Mouse (Mus musculus): Measurements from ENCODE around the gene RPS10-NUDT3. TPM values are rescaled to one million over a fixed set of nuclear protein-coding genes. Genes with fewer than 3 reads are reported as not detected.

RPS10-NUDT3 gene
- polyA plus RNA-seq, 1 experiment from 2014 or later = not detected

DNA sequence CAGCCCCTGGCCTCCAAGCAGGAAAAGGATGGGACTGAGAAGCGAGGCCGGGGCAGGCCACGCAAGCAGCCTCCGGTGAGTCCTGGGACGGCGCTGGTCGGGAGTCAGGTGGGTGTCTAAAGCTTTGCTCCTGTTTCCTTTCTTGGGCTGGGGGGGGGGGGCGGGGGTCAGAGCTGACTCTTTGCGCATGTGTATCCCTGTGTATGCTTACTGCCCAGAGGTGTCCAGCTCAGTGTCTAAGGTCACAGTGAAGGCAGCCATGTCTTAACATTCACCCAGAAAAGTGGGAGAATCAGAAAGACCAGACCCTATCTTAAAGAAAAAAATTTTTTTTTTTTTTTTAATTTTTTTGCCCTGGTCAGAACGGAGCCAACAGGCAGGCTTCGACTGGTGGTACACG lies 75.4 kb downstream of the RPS10-NUDT3 start:
- H3K9me3 ChIP-seq = no peaks in the 10 kb centered on the region
- no peak for DNase-seq (ENCODE audit: low spot score)
- peaks cover 75% of the 10 kb centered on the region for H3K4me1 ChIP-seq
- H3K27me3 ChIP-seq (replicated peaks; ENCODE audit: low read depth, poor library complexity, severe bottlenecking) = no peaks in the 10 kb centered on the region
- WGBS = 68% methylated on average over 12 of the region's 12 CpGs
- H3K27ac ChIP-seq (replicated peaks) = peak overlapping the region; percentile 48; the same call in 1 of the 2 replicates
- H3K4me3 ChIP-seq = peak overlapping the region; percentile 97
- H3K36me3 ChIP-seq (replicated peaks) = peaks cover 45% of the 10 kb centered on the region

- Histone ChIP-seq H3K4me1 (peaks cover 75% of the 10 kb centered on the region), H3K36me3 (replicated peaks) (peaks cover 38% of the 10 kb centered on the region), H3K4me3 (peak overlapping the region; percentile 97), H3K27me3 (replicated peaks; ENCODE audit: low read depth, poor library complexity, severe bottlenecking) (no peaks in the 10 kb centered on the region), H3K27ac (replicated peaks) (peak overlapping the region; percentile 48), H3K9me3 (no peaks in the 10 kb centered on the region)
- 9% methylated on average over 5 of the region's 5 CpGs for WGBS
- no peak for DNase-seq (ENCODE audit: low spot score)
These were observed 76.2 kb downstream of the RPS10-NUDT3 start for GRCm38 (mm10) chr17:27558845-27559244.

- WGBS = 1% methylated on average over 14 of the region's 14 CpGs
- peaks cover 34% of the 10 kb centered on the region for H3K36me3 ChIP-seq (replicated peaks)
- H3K9me3 ChIP-seq = no peaks in the 10 kb centered on the region
- H3K4me1 ChIP-seq = peaks cover 77% of the 10 kb centered on the region
- no peaks in the 10 kb centered on the region for H3K27me3 ChIP-seq (replicated peaks; ENCODE audit: low read depth, poor library complexity, severe bottlenecking)
- H3K4me3 ChIP-seq = peak overlapping the region; percentile 97
- peak; percentile 38 for DNase-seq (ENCODE audit: low spot score)
- H3K27ac ChIP-seq (replicated peaks) = peak overlapping the region; percentile 99
These were observed 76.9 kb downstream of the RPS10-NUDT3 start for GRCm38 (mm10) chr17:27557927-27558661.

DNA sequence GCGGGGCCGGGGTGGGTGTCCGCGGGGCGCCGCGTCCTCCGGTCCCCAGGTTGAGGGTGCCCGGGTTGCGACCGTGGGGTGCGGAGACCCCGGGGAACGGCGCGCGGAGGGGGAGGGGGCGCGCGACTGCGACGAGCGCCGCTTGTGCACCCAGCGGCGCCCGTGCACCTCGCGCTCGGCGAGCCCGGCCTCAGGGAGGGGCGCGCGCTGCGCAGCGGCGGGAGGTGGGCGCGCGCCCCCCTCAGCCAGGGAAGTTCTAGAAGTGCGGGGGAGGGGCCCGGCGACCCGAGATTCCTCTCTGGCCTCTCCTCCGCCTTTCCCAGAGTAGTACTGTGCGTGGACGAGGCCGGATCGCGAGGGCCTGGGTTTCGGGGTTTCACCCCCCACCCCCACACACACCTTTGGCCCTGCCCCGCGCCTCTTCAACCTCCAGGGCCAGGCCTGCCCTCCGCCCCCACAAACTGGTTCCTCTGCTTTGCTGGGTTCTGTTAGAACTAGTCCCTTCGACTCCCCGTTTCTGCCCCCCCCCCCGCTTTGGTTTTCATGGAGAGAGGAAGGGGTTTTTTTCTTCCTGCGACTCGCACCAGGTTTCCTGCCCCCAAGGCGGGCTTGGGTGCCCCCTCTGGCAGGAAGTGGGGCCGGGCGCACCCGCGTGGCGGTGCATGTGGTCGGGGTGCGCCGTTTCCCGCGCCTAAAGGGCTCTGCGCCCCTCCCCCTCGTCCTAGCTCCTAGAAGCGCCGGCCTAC lies 77.7 kb downstream of the RPS10-NUDT3 start:
- Histone ChIP-seq H3K27me3 (replicated peaks; ENCODE audit: low read depth, poor library complexity, severe bottlenecking) (no peaks in the 10 kb centered on the region), H3K36me3 (replicated peaks) (peaks cover 31% of the 10 kb centered on the region), H3K4me1 (peaks cover 84% of the 10 kb centered on the region), H3K27ac (replicated peaks) (peak overlapping the region; percentile 99), H3K4me3 (peak overlapping the region; percentile 97), H3K9me3 (no peaks in the 10 kb centered on the region)
- WGBS = under 1% methylated on average over 75 of the region's 75 CpGs
- peak; percentile 88 for DNase-seq (ENCODE audit: low spot score)

DNA sequence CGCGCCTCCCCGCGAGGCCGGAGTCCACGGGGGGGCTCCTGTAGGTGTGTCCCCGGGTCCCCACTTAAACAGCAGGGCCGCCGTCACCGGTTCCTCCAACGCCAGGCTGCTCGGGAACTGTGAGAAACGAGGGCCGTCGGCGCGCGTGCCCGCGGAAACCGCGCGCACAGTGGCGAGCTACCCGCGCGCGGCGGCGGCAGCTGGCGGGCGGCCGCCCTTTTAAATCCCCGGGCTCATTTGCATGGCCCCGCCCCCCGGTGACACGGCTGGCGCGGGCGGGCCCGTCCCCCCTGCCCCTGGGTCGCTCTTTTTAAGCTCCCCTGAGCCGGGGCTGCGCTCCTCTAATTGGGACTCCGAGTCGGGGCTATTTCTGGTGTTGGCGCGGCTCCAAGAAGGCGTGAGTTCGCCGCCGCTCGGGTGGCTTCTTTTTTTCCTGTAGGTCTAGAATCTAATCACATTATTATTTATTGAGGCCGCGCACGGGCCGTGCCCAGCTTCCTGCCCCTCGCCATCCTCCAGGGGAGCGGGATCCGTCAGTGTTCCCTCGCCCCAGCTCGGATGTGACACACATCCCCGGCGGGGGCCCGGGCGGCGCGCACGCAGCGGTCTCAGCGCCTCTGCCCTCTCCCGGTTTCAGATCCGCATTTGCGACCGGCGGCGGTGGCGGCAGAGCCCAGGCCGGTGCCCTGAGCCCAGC lies 78.6 kb downstream of the RPS10-NUDT3 start, which contains the start of gene Hmga1:
TSS of gene Hmga1 (plus strand) at position 183 of the 697 bp plus-strand sequence.
- no peaks in the 10 kb centered on the region for H3K9me3 ChIP-seq
- peak within 1 kb of the TSS; percentile 99 for H3K27ac ChIP-seq (replicated peaks)
- under 1% methylated on average over 79 of the region's 79 CpGs for WGBS
- peak within 1 kb of the TSS; percentile 97 for H3K4me3 ChIP-seq
- peaks cover 23% of the 10 kb centered on the region for H3K36me3 ChIP-seq (replicated peaks)
- peak; percentile 96 for DNase-seq (ENCODE audit: low spot score)
- peaks cover 84% of the 10 kb centered on the region for H3K4me1 ChIP-seq
- H3K27me3 ChIP-seq (replicated peaks; ENCODE audit: low read depth, poor library complexity, severe bottlenecking) = no peaks in the 10 kb centered on the region

GRCm38 (mm10) chr17:27555512-27556172 lies 79.4 kb downstream of the RPS10-NUDT3 start:
- Histone ChIP-seq H3K4me1 (peaks cover 79% of the 10 kb centered on the region), H3K27ac (replicated peaks) (peak overlapping the region; percentile 99), H3K36me3 (replicated peaks) (peaks cover 14% of the 10 kb centered on the region), H3K4me3 (peak overlapping the region; percentile 97), H3K9me3 (no peaks in the 10 kb centered on the region), H3K27me3 (replicated peaks; ENCODE audit: low read depth, poor library complexity, severe bottlenecking) (no peaks in the 10 kb centered on the region)
- WGBS = under 1% methylated on average over 55 of the region's 55 CpGs
- DNase-seq (ENCODE audit: low spot score) = peak; percentile 95

DNA sequence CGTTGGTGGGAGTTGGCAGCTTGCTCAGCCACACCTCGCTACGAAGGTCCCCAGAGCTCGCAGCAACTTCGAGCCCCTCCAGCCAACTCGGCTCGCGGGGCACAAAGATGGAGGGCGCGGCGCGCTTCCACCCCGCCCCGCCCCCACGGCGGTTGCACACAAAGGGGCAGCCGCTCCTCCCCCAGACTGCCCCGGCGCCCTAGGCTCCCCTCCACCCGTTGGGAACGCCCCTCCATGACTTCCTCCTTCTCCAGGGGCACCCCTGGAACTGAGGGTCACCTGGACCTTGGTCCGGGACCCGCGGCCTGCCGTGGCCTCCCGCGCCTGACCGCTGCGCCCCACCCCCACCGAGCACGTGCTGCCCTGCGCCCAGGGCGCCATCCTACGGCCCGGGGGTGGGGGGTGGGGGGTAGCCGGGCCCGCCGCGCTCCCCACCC lies 79.9 kb downstream of the RPS10-NUDT3 start:
- H3K27me3 ChIP-seq (replicated peaks; ENCODE audit: low read depth, poor library complexity, severe bottlenecking) = no peaks in the 10 kb centered on the region
- peak; percentile 92 for DNase-seq (ENCODE audit: low spot score)
- WGBS = under 1% methylated on average over 39 of the region's 39 CpGs
- no peaks in the 10 kb centered on the region for H3K9me3 ChIP-seq
- peak overlapping the region; percentile 99 for H3K27ac ChIP-seq (replicated peaks)
- peaks cover 73% of the 10 kb centered on the region for H3K4me1 ChIP-seq
- H3K36me3 ChIP-seq (replicated peaks) = peaks cover 9% of the 10 kb centered on the region
- peak overlapping the region; percentile 97 for H3K4me3 ChIP-seq

DNA sequence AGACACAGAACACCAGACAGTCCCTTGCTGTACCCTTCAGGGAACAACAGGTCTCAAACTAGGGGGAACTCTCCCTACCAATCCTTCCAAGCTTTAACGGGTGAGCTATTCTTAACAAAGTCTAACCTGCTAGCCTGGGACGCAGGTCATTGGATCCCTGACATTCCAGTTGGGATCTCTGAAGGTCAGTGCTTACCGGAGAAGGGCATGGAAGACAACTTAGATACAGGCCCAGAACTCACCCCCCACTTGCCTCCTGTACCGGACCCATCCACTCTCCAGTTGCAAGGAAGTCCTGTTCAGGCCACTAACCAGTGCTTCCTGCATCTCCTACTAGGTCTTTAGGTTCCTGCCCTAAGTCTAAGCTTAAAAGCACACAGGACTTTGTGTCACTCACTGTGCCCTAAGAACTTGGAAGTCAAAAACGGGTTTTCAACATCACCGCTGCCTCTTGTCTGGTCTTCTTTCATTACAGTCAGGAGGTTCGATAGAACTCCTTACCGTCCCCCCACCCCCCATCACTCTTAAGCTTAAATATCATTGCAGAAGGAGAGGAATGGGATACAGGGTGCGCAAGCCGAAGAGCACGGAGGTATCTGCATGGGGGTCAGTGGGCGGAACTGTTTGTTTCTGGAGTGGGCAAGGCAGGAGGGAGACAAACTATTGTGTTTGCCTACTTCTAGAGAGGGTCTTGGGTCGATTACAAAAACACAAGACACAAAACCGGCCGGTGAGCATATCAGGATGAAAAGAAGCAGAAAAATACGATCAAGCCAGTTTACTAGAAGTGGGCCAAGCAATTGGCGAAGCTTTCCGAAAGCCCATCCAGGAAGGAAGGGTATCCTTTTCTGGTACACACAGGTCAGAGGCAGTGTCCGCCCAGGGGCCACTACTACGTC lies 80.7 kb downstream of the RPS10-NUDT3 start:
- Histone ChIP-seq H3K36me3 (replicated peaks) (peaks cover 2% of the 10 kb centered on the region; the same call in 1 of the 2 replicates), H3K4me1 (peaks cover 72% of the 10 kb centered on the region), H3K9me3 (no peaks in the 10 kb centered on the region), H3K4me3 (peak overlapping the region; percentile 97), H3K27ac (replicated peaks) (peak overlapping the region; percentile 99), H3K27me3 (replicated peaks; ENCODE audit: low read depth, poor library complexity, severe bottlenecking) (no peaks in the 10 kb centered on the region)
- 34% methylated on average over 20 of the region's 20 CpGs for WGBS
- DNase-seq (ENCODE audit: low spot score) = no peak

DNA sequence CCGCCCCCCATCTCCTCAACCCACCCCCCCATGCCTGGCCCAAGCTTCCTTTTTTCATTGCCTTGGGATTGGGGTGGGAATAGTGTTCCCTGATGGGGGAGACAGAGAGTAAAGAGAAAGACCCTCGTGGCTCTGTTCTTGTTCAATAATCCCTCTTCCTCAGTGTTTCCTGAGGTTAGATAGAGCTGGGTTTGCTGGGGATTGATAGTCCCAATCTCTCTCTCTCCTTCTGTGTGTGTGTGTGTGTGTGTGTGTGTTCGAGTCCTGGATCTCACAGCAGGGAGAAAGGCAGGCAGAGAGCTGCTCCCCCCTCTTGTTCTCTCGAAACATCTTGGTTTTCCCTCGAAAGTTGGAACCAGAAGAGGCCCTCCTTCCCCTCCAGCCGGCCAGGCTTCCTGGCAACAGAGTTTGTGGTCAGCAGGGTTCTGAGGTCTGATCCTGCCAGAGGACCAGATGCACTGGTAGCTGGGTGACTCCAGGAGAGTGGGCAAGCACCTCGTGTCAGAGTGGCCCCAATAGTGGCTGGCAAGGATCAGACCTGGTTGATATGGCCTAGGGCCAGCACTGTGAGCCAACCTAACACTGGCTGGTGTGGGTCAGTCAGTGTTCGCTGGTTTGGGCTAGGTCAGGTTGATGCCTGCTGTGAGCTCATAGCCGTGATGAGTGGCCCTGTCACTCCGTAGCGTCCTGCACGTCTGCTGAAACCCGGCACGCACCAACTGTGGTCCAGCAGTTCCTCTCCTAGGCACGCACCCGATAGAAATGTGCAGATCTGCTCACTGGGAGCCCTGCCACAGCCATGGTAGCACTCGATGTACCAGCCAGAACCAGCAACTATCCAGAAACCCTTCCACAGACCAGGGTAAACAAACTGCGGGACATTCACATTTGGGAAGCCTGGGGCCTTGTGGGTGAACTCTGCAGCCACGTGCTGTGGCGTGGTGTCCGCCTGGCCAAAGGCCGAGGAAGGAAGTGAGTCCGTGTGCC lies 82.5 kb downstream of the RPS10-NUDT3 start:
- Histone ChIP-seq H3K27me3 (replicated peaks; ENCODE audit: low read depth, poor library complexity, severe bottlenecking) (no peaks in the 10 kb centered on the region), H3K4me1 (peaks cover 64% of the 10 kb centered on the region), H3K4me3 (no peak overlapping the region), H3K9me3 (no peaks in the 10 kb centered on the region), H3K27ac (replicated peaks) (peak overlapping the region; percentile 31), H3K36me3 (replicated peaks) (no peaks in the 10 kb centered on the region)
- no peak for DNase-seq (ENCODE audit: low spot score)
- 80% methylated on average over 23 of the region's 23 CpGs for WGBS

- no peak for DNase-seq (ENCODE audit: low spot score)
- Histone ChIP-seq H3K36me3 (replicated peaks) (no peaks in the 10 kb centered on the region), H3K27me3 (replicated peaks; ENCODE audit: low read depth, poor library complexity, severe bottlenecking) (peaks cover 4% of the 10 kb centered on the region; the same call in 1 of the 2 replicates), H3K27ac (replicated peaks) (peak overlapping the region; percentile 31; the same call in 1 of the 2 replicates), H3K4me3 (no peak overlapping the region), H3K4me1 (peaks cover 70% of the 10 kb centered on the region), H3K9me3 (no peaks in the 10 kb centered on the region)
- 48% methylated on average over 10 of the region's 10 CpGs for whole genome bisulfite sequencing
These were observed 83.6 kb downstream of the RPS10-NUDT3 start for GRCm38 (mm10) chr17:27551393-27551940.
